Mouse (Mus musculus) megakaryocyte, embryonic 14.5 days (primary cell): ENCODE data around the gene Zfp263.

Experiments used
- FLI1 ChIP-seq: IDR thresholded peaks from 2 replicates; pipeline ENCODE4 v1.6.1; 2012; ENCODE audit warnings: low read length, inconsistent platforms, mixed read lengths
- GATA1 ChIP-seq: IDR thresholded peaks from 3 replicates; pipeline ENCODE4 v1.6.1; 2012; ENCODE audit warnings: mixed read lengths, low read length, inconsistent platforms, borderline replicate concordance

GRCm38 (mm10) chr16:3781237-3781636 is 37.3 kb downstream of the Zfp263 start:
- TF ChIP-seq FLI1: no peak
- TF ChIP-seq GATA1: no peak
